Mouse (Mus musculus) heart, postnatal 0 days (tissue): ENCODE measurements at regions not wholly inside any gene's neighbourhood (a gene's known extent, or its start where the extent isn't known, plus 50 kb on each side); places are given as distances from the start of the nearest gene placed in this dataset.

ENCODE experiments used
- ATAC-seq: fragments of 200-750 bp; cut with Nextera tagmentation; 2 replicates; pipeline ENCODE4 v1.8.0; 2017; ENCODE audit warnings: low read depth, moderate number of reproducible peaks, moderate library complexity; ENCODE audit not compliant: insufficient read depth
- DNase-seq: peaks from one replicate; pipeline ENCODE4 v3.0.0-alpha.2; 2016; ENCODE audit warnings: low spot score
- H3K27ac ChIP-seq: fragments of 300-500 bp; sonication (generic); 2 replicates; pipeline ENCODE4 v1.5.1; 2014; ENCODE audit warnings: low read depth, mild to moderate bottlenecking
- H3K27me3 ChIP-seq: fragments of 300-500 bp; sonication (generic); 2 replicates; pipeline ENCODE4 v1.6.1; 2014; ENCODE audit warnings: low read length, mixed read lengths; ENCODE audit not compliant: control insufficient read depth, insufficient read depth
- H3K36me3 ChIP-seq: fragments of 300-500 bp; sonication (generic); replicated peaks from 2 replicates; pipeline ENCODE4 v1.6.1; 2014; ENCODE audit warnings: low read length, mixed read lengths; ENCODE audit not compliant: control insufficient read depth, insufficient read depth
- H3K4me1 ChIP-seq: fragments of 300-500 bp; sonication (generic); 2 replicates; pipeline ENCODE4 v1.6.1; 2014; ENCODE audit warnings: antibody characterized with exemption; ENCODE audit not compliant: control insufficient read depth, insufficient read depth
- H3K4me2 ChIP-seq: fragments of 300-500 bp; sonication (generic); 2 replicates; pipeline ENCODE4 v1.6.1; 2014; ENCODE audit warnings: low read depth, mild to moderate bottlenecking, low read length, moderate library complexity
- H3K4me3 ChIP-seq: fragments of 300-500 bp; sonication (generic); 2 replicates; pipeline ENCODE4 v1.5.1; 2014; ENCODE audit warnings: low read depth, low read length
- H3K9ac ChIP-seq: fragments of 300-500 bp; sonication (generic); replicated peaks from 2 replicates; pipeline ENCODE4 v1.6.1; 2014; ENCODE audit warnings: low read depth, low read length, mixed read lengths
- H3K9me3 ChIP-seq: fragments of 300-500 bp; sonication (generic); replicated peaks from 2 replicates; pipeline ENCODE4 v1.6.1; 2016; ENCODE audit warnings: low read length; ENCODE audit not compliant: control insufficient read depth
- CTCF ChIP-seq: IDR thresholded peaks from 2 replicates; pipeline ENCODE4 v1.5.1; 2016; ENCODE audit warnings: antibody characterized with exemption, control low read depth, low read depth
- EP300 ChIP-seq: IDR thresholded peaks from 2 replicates; pipeline ENCODE4 v1.6.1; 2016; ENCODE audit warnings: antibody characterized with exemption, low read depth
- WGBS: fragments of 180-500 bp; shearing (Covaris S2); extraction: QIAGEN DNeasy Blood & Tissue Kit; methylation state at CpG from one replicate; pipeline ENCODE4 v1.1.7; 2014; 5-methylcytosine and 5-hydroxymethylcytosine counted together

DNA sequence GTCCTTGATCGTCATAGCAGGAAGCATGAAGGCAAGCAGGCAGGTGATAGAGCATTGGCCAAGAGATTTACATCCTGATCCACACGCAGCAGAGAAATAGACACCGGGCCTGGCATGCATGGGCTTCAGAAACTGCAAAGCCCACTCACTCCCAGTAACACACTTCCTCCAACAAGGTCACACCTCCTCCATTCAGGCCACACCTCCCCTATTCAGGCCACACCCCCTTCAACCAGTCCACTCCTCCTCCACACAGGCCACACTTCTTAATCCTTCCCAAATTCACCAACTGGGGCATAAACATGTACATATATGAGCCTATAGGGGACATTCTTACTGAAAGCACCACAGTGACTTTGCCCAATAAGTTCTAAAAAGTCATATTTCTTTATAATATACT is 125.3 kb upstream of the Phyhipl start:
- H3K9ac ChIP-seq: no peak overlapping the region
- H3K27me3 ChIP-seq: no peaks in the 10 kb centered on the region
- H3K9me3 ChIP-seq: no peaks in the 10 kb centered on the region
- H3K4me1 ChIP-seq: no peaks in the 10 kb centered on the region
- no peak overlapping the region for H3K4me2 ChIP-seq
- no peak for TF ChIP-seq CTCF
- TF ChIP-seq EP300: no peak
- 82% methylated on average over 3 of the region's 3 CpGs for WGBS
- ATAC-seq (no peak), DNase-seq (no peak)
- no peak overlapping the region for H3K27ac ChIP-seq
- H3K36me3 ChIP-seq: no peaks in the 10 kb centered on the region
- H3K4me3 ChIP-seq: no peak overlapping the region

- TF ChIP-seq EP300: no peak
- TF ChIP-seq CTCF: no peak
Observed at GRCm38 (mm10) chr10:70778596-70778995, 122.8 kb upstream of the Phyhipl start.

GRCm38 (mm10) chr10:70774571-70774970 is 118.8 kb upstream of the Phyhipl start:
- no peak for ATAC-seq
- DNase-seq: no peak
- Histone ChIP-seq H3K27ac (no peak overlapping the region), H3K36me3 (no peaks in the 10 kb centered on the region), H3K4me3 (no peak overlapping the region), H3K4me2 (no peak overlapping the region), H3K4me1 (no peaks in the 10 kb centered on the region), H3K27me3 (no peaks in the 10 kb centered on the region), H3K9ac (no peak overlapping the region), H3K9me3 (no peaks in the 10 kb centered on the region)
- 53% methylated on average over 2 of the region's 2 CpGs for WGBS
- TF ChIP-seq CTCF (no peak), EP300 (no peak)

More at GRCm38 (mm10) chr10:70778596-70778995, 122.8 kb upstream of the Phyhipl start:
- DNase-seq (no peak), ATAC-seq (no peak)
- Histone ChIP-seq H3K9me3 (no peaks in the 10 kb centered on the region), H3K4me2 (no peak overlapping the region), H3K27ac (no peak overlapping the region), H3K4me1 (no peaks in the 10 kb centered on the region), H3K36me3 (no peaks in the 10 kb centered on the region), H3K4me3 (no peak overlapping the region), H3K9ac (no peak overlapping the region), H3K27me3 (no peaks in the 10 kb centered on the region)
- 89% methylated on average over 11 of the region's 11 CpGs for WGBS

DNA sequence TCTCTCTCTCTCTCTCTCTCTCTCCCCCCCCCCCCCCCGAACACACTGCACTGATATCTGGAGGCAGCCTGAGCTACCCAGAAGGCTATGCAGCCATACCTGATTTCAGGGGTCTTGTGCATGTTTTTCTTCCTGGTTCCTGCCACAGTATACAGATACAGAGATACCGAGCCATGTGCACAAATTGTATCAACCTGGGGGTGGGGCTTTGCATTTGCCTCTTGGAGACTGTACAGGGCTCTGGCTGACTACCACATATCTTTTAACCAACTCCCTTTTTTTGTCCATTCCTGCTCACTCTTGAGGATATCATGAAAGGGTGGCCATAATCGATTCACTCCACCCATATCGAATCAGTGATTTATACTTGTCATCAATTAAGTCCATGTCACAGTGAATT is 118.4 kb upstream of the Phyhipl start:
- no peak overlapping the region for H3K4me2 ChIP-seq
- H3K27me3 ChIP-seq: no peaks in the 10 kb centered on the region
- no peaks in the 10 kb centered on the region for H3K9me3 ChIP-seq
- H3K36me3 ChIP-seq: no peaks in the 10 kb centered on the region
- DNase-seq (no peak), ATAC-seq (no peak)
- H3K4me1 ChIP-seq: no peaks in the 10 kb centered on the region
- H3K4me3 ChIP-seq: no peak overlapping the region
- no peak overlapping the region for H3K9ac ChIP-seq
- 79% methylated on average over 3 of the region's 4 CpGs for WGBS
- H3K27ac ChIP-seq: no peak overlapping the region
- TF ChIP-seq CTCF: no peak
- TF ChIP-seq EP300: no peak

DNA sequence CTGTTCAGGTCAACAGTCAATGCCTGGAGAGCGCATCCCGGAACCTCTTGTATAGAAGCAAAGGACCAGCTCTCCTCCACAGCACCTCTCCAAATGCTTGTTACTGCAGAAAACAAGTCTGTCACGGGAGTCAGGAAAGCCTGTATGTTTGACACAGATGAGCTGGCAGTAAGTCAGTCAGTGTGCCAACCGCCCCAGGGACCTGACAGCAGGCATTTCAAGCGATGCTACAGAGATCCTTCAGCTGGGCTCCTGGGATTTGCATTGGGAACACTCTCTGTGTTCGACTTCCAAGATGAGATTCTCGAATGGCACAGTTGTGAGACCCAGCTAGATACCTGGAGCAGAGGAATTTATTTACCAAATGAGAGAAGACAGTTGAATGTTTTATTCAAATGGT is 111.7 kb upstream of the Phyhipl start:
- no peak for ATAC-seq
- 80% methylated on average over 7 of the region's 7 CpGs for WGBS
- no peak for TF ChIP-seq CTCF
- no peak for TF ChIP-seq EP300

GRCm38 (mm10) chr10:70766869-70767268 is 111.1 kb upstream of the Phyhipl start:
- no peaks in the 10 kb centered on the region for H3K36me3 ChIP-seq
- no peak for ATAC-seq
- H3K27me3 ChIP-seq: no peaks in the 10 kb centered on the region
- no peaks in the 10 kb centered on the region for H3K9me3 ChIP-seq
- H3K27ac ChIP-seq: no peak overlapping the region
- TF ChIP-seq EP300: no peak
- TF ChIP-seq CTCF: no peak
- no peak for DNase-seq
- WGBS: 89% methylated on average over 1 of the region's 1 CpGs
- H3K9ac ChIP-seq: no peak overlapping the region
- H3K4me2 ChIP-seq: no peak overlapping the region
- H3K4me1 ChIP-seq: no peaks in the 10 kb centered on the region
- no peak overlapping the region for H3K4me3 ChIP-seq

More for the DNA sequence above, 111.7 kb upstream of the Phyhipl start:
- Histone ChIP-seq H3K27ac (no peak overlapping the region), H3K36me3 (no peaks in the 10 kb centered on the region), H3K4me2 (no peak overlapping the region), H3K9me3 (no peaks in the 10 kb centered on the region), H3K4me1 (no peaks in the 10 kb centered on the region), H3K9ac (no peak overlapping the region), H3K4me3 (no peak overlapping the region), H3K27me3 (no peaks in the 10 kb centered on the region)
- DNase-seq: no peak
